8 mouse cellular contexts compared by ENCODE assay signal in genomic region chr7:139187771-139188633, GRCm38 (mm10). TPM values are rescaled to one million over a fixed set of nuclear protein-coding genes. Genes with fewer than 3 reads are reported as not detected.
DNase-seq lines count a peak whose midpoint lies in the region; ATAC-seq and TF ChIP-seq lines count a peak whose summit lies in the region.

No protein-coding gene starts in this region.

- DNase-seq in CD4-positive, CD25-positive, alpha-beta regulatory T cell, adult 2 months (ENCODE audit: low read depth, low spot score): peak; percentile 55
- DNase-seq in forebrain, embryonic 10.5 days (ENCODE audit: extremely low spot score, low spot score): peak; percentile 84
- DNase-seq in liver, embryonic 14.5 days (ENCODE audit: low read depth in 3 of 3, low spot score in 3 of 3): peak; percentile 19 to 23 (median 19)
- peak; percentile 87 for DNase-seq in neural tube, embryonic 10.5 days (ENCODE audit: extremely low spot score, low spot score)

- H3K4me3 ChIP-seq in brown adipose tissue, adult 24 weeks (ENCODE audit: insufficient read depth, low read depth, low read length): peak overlapping the region; percentile 66
- peak overlapping the region; percentile 74 for H3K4me3 ChIP-seq in forebrain, embryonic 10.5 days
- H3K4me3 ChIP-seq in heart, embryonic 14.5 days (ENCODE audit: control insufficient read depth in 1 of 2, insufficient read depth in 1 of 2, low read depth in 1 of 2, low read length in 2 of 2): peak overlapping the region; percentile 52 to 69
- H3K4me3 ChIP-seq in kidney, embryonic 16.5 days (ENCODE audit: low read length): peak overlapping the region; percentile 67
- peak overlapping the region; percentile 40 to 45 for H3K4me3 ChIP-seq in liver, embryonic 14.5 days (ENCODE audit: insufficient read depth in 1 of 2, low read depth in 2 of 2, low read length in 2 of 2)
- peak overlapping the region; percentile 63 for H3K4me3 ChIP-seq in testis, adult 2 months (ENCODE audit: control insufficient read depth, low read depth, low read length)

- under 1% methylated on average over 94 of the region's 94 CpGs for WGBS in forebrain, embryonic 10.5 days
- WGBS in heart, embryonic 14.5 days: under 1% methylated on average over 87 of the region's 94 CpGs
- WGBS in kidney, embryonic 16.5 days: under 1% methylated on average over 90 of the region's 94 CpGs
- under 1% methylated on average over 93 of the region's 94 CpGs for WGBS in liver, embryonic 14.5 days (ENCODE audit: insufficient replicate concordance)

- no peaks in the 10 kb centered on the region for H3K4me1 ChIP-seq in brown adipose tissue, adult 24 weeks (ENCODE audit: control insufficient read depth, insufficient read depth, insufficient read length, low read length)
- H3K4me1 ChIP-seq in forebrain, embryonic 10.5 days: peaks cover 21% of the 10 kb centered on the region
- H3K4me1 ChIP-seq in heart, embryonic 14.5 days (ENCODE audit: control insufficient read depth in 2 of 2, insufficient read depth in 2 of 2, low read length in 2 of 2): peaks cover 4 to 8% of the 10 kb centered on the region in 2 experiments; a peak in 3 of 4 replicates
- peaks cover 8% of the 10 kb centered on the region for H3K4me1 ChIP-seq in kidney, embryonic 16.5 days (ENCODE audit: insufficient read depth, low read length)
- no peaks in the 10 kb centered on the region for H3K4me1 ChIP-seq in liver, embryonic 14.5 days (replicated peaks; ENCODE audit: control insufficient read depth in 2 of 2, insufficient read depth in 2 of 2, low read length in 1 of 2)
- H3K4me1 ChIP-seq in testis, adult 2 months (ENCODE audit: control insufficient read depth, insufficient read depth, low read length): peaks cover 9% of the 10 kb centered on the region

- H3K27me3 ChIP-seq in forebrain, embryonic 10.5 days (ENCODE audit: poor library complexity, severe bottlenecking): peaks cover 70% of the 10 kb centered on the region
- H3K27me3 ChIP-seq in heart, embryonic 14.5 days (ENCODE audit: control insufficient read depth, insufficient read depth, low read length): peaks cover 49% of the 10 kb centered on the region
- peaks cover 30% of the 10 kb centered on the region for H3K27me3 ChIP-seq in kidney, embryonic 16.5 days (ENCODE audit: insufficient read depth, low read length)
- peaks cover 31% of the 10 kb centered on the region for H3K27me3 ChIP-seq in liver, embryonic 14.5 days (ENCODE audit: control insufficient read depth, insufficient read depth, low read length)
- H3K27me3 ChIP-seq in testis, adult 2 months (ENCODE audit: control insufficient read depth, insufficient read depth, low read length): no peaks in the 10 kb centered on the region; the same call in 1 of the 2 replicates

- H3K4me2 ChIP-seq in heart, embryonic 14.5 days (ENCODE audit: low read length): peak overlapping the region; percentile 100
- H3K4me2 ChIP-seq in kidney, embryonic 16.5 days (replicated peaks; ENCODE audit: low read depth, low read length): peak overlapping the region; percentile 99
- H3K4me2 ChIP-seq in liver, embryonic 14.5 days (ENCODE audit: low read depth): peak overlapping the region; percentile 52

- TF ChIP-seq CTCF in liver, embryonic 14.5 days (IDR thresholded peaks at IDR 0.05; ENCODE audit: low read depth): no peak
- no peak for TF ChIP-seq CTCF in testis, adult 2 months (IDR thresholded peaks at IDR 0.05; ENCODE audit: control insufficient read depth, insufficient read depth, insufficient replicate concordance, low read depth, low read length)

- no peak for TF ChIP-seq EP300 in liver, embryonic 14.5 days (IDR thresholded peaks at IDR 0.05; ENCODE audit: low read depth)

- peak overlapping the region; percentile 65 for H3K9ac ChIP-seq in heart, embryonic 14.5 days (ENCODE audit: low read length)
- peak overlapping the region; percentile 66 for H3K9ac ChIP-seq in kidney, embryonic 16.5 days (replicated peaks; ENCODE audit: low read length)
- no peak overlapping the region for H3K9ac ChIP-seq in liver, embryonic 14.5 days (replicated peaks)

- H3K9me3 ChIP-seq in forebrain, embryonic 10.5 days: peaks cover 22% of the 10 kb centered on the region
- no peaks in the 10 kb centered on the region for H3K9me3 ChIP-seq in heart, embryonic 14.5 days (ENCODE audit: control insufficient read depth, low read length)
- H3K9me3 ChIP-seq in kidney, embryonic 16.5 days (ENCODE audit: low read length): no peaks in the 10 kb centered on the region
- H3K9me3 ChIP-seq in liver, embryonic 14.5 days (ENCODE audit: control insufficient read depth, low read length): no peaks in the 10 kb centered on the region

- no peak for TF ChIP-seq POLR2A in testis, adult 2 months (IDR thresholded peaks at IDR 0.05; ENCODE audit: control insufficient read depth, low read depth, low read length)

- H3K27ac ChIP-seq in brown adipose tissue, adult 24 weeks (replicated peaks; ENCODE audit: low read depth, low read length): no peak overlapping the region
- H3K27ac ChIP-seq in forebrain, embryonic 10.5 days: peak overlapping the region; percentile 78
- no peak overlapping the region for H3K27ac ChIP-seq in heart, embryonic 14.5 days (replicated peaks in 1 of 2; ENCODE audit: control insufficient read depth in 1 of 2, insufficient read depth in 1 of 2, low read depth in 2 of 2, low read length in 2 of 2)
- H3K27ac ChIP-seq in kidney, embryonic 16.5 days (ENCODE audit: low read length): no peak overlapping the region
- H3K27ac ChIP-seq in liver, embryonic 14.5 days: no peak overlapping the region
- no peak overlapping the region for H3K27ac ChIP-seq in testis, adult 2 months (ENCODE audit: control insufficient read depth, insufficient read depth, low read depth, low read length)

- H3K36me3 ChIP-seq in forebrain, embryonic 10.5 days (replicated peaks): no peaks in the 10 kb centered on the region
- no peaks in the 10 kb centered on the region for H3K36me3 ChIP-seq in heart, embryonic 14.5 days (ENCODE audit: control insufficient read depth, insufficient read depth, low read length)
- H3K36me3 ChIP-seq in kidney, embryonic 16.5 days (ENCODE audit: insufficient read depth, low read length): no peaks in the 10 kb centered on the region
- no peaks in the 10 kb centered on the region for H3K36me3 ChIP-seq in liver, embryonic 14.5 days (replicated peaks; ENCODE audit: control insufficient read depth, insufficient read depth, low read depth)
- no peaks in the 10 kb centered on the region for H3K36me3 ChIP-seq in testis, adult 2 months (ENCODE audit: control insufficient read depth, insufficient read depth, low read length)

- ATAC-seq in heart, embryonic 14.5 days (ENCODE audit: insufficient number of reproducible peaks, insufficient read depth, low FRiP score, low read depth): peak; percentile 89
- peak; percentile 97 for ATAC-seq in kidney, embryonic 16.5 days (ENCODE audit: low FRiP score, low TSS enrichment)
- ATAC-seq in liver, embryonic 14.5 days (ENCODE audit: insufficient read depth): peak; percentile 71

RNA-seq across cellular contexts. Expression of gene Lrrc27, which starts 24.8 kb away (rescaled TPM):
- polyA plus RNA-seq in brown adipose tissue, adult 24 weeks (2012; ENCODE audit: insufficient read depth, insufficient read length, missing spikeins): 8.5 and 27.2 TPM in 2 replicates
- polyA plus RNA-seq in forebrain, embryonic 10.5 days (2016; fragmentation: Nextera tagmentation; extraction: Ambion mirVana): 5.1 and 7.1 TPM in 2 replicates
- polyA plus RNA-seq in heart, embryonic 14.5 days (2014; fragmentation: Nextera tagmentation; extraction: Ambion mirVana): 2.7 and 4.8 TPM in 2 replicates
- 2.8 and 3.3 TPM in 2 replicates for polyA plus RNA-seq in kidney, embryonic 16.5 days (2015; fragmentation: Nextera tagmentation; extraction: Ambion mirVana)
- 0.17 and 0.27 TPM in 2 replicates for polyA plus RNA-seq in liver, embryonic 14.5 days (2012; rRNA removed)
- 0.49 and 0.52 TPM in 2 replicates for polyA plus RNA-seq in liver, embryonic 14.5 days (2014; fragmentation: Nextera tagmentation; extraction: Ambion mirVana)
- 863 and 972 TPM in 2 replicates for polyA plus RNA-seq in testis, adult 2 months (2012; rRNA removed)

RNA-seq across cellular contexts. Expression of gene Stk32c, which starts 25.1 kb away (rescaled TPM):
- polyA plus RNA-seq in brown adipose tissue, adult 24 weeks (2012; ENCODE audit: insufficient read depth, insufficient read length, missing spikeins): not detected in 2 replicates
- 0.21 and 0.30 TPM in 2 replicates for polyA plus RNA-seq in forebrain, embryonic 10.5 days (2016; fragmentation: Nextera tagmentation; extraction: Ambion mirVana)
- polyA plus RNA-seq in heart, embryonic 14.5 days (2014; fragmentation: Nextera tagmentation; extraction: Ambion mirVana): 0.19 TPM in 1 of 2 replicates, not detected in the other
- polyA plus RNA-seq in kidney, embryonic 16.5 days (2015; fragmentation: Nextera tagmentation; extraction: Ambion mirVana): 0.26 and 0.39 TPM in 2 replicates
- 0.05 and 0.12 TPM in 2 replicates for polyA plus RNA-seq in liver, embryonic 14.5 days (2012; rRNA removed)
- polyA plus RNA-seq in liver, embryonic 14.5 days (2014; fragmentation: Nextera tagmentation; extraction: Ambion mirVana): not detected in 2 replicates
- polyA plus RNA-seq in testis, adult 2 months (2012; rRNA removed): 5.1 and 5.6 TPM in 2 replicates

Comparison
In these comparisons a context has a peak if more than half of its experiments do, and no peak if none do; other contexts are left out.
1. DNase-seq: peak in every context shown above with its lines; median percentile 87 in neural tube, embryonic 10.5 days; 84 in forebrain, embryonic 10.5 days; 55 in CD4-positive, CD25-positive, alpha-beta regulatory T cell, adult 2 months; 19 in liver, embryonic 14.5 days.
2. RNA of gene Lrrc27, which starts 24.8 kb away (polyA plus RNA-seq): 863 to 972 TPM in testis, adult 2 months; 8.5 to 27.2 TPM in brown adipose tissue, adult 24 weeks, 5.1 to 7.1 TPM in forebrain, embryonic 10.5 days, 2.8 to 3.3 TPM in kidney, embryonic 16.5 days, 2.7 to 4.8 TPM in heart, embryonic 14.5 days and 0.17 to 0.52 TPM in liver, embryonic 14.5 days; every median in the first group is over 10 times any median in the second.
3. Peak in every context shown above with its lines, with median percentiles within 50 percentile points of each other: H3K4me3 ChIP-seq, ATAC-seq and H3K4me2 ChIP-seq.